Mouse (Mus musculus) hindbrain, embryonic 11.5 days (tissue): ENCODE data around the gene Dusp15. TPM values are rescaled to one million over a fixed set of nuclear protein-coding genes. Genes with fewer than 3 reads are reported as not detected.

Experiments
- ATAC-seq: fragments of 200-750 bp; cut with Nextera tagmentation; 2 replicates; pipeline ENCODE4 v1.8.0; 2017; ENCODE audit warnings: mild to moderate bottlenecking, moderate TSS enrichment, moderate library complexity; ENCODE audit not compliant: low FRiP score
- DNase-seq: peaks from one replicate; pipeline ENCODE4 v3.0.0-alpha.2; 2015; ENCODE audit warnings: low spot score
- H3K27ac ChIP-seq: fragments of 300-500 bp; sonication (generic); 2 replicates; pipeline ENCODE4 v1.5.1; 2014; ENCODE audit warnings: mild to moderate bottlenecking, low read depth, low read length
- H3K27me3 ChIP-seq: fragments of 300-500 bp; sonication (generic); 2 replicates; pipeline ENCODE4 v1.6.1; 2014; ENCODE audit warnings: mild to moderate bottlenecking, low read length, moderate library complexity, mixed read lengths; ENCODE audit not compliant: control insufficient read depth, insufficient read depth
- H3K36me3 ChIP-seq: fragments of 300-500 bp; sonication (generic); 2 replicates; pipeline ENCODE4 v1.6.1; 2014; ENCODE audit warnings: mild to moderate bottlenecking, low read length, moderate library complexity, mixed read lengths; ENCODE audit not compliant: control insufficient read depth, insufficient read depth
- H3K4me1 ChIP-seq: fragments of 300-500 bp; sonication (generic); replicated peaks from 2 replicates; pipeline ENCODE4 v1.6.1; 2014; ENCODE audit warnings: low read length, mixed read lengths; ENCODE audit not compliant: control insufficient read depth, insufficient read depth
- H3K4me2 ChIP-seq: fragments of 300-500 bp; sonication (generic); replicated peaks from 2 replicates; pipeline ENCODE4 v1.6.1; 2014; ENCODE audit warnings: mild to moderate bottlenecking, low read depth, low read length
- H3K4me3 ChIP-seq: fragments of 300-500 bp; sonication (generic); 2 replicates; pipeline ENCODE4 v1.5.1; 2014; ENCODE audit warnings: low read depth, low read length
- H3K9ac ChIP-seq: fragments of 300-500 bp; sonication (generic); 2 replicates; pipeline ENCODE4 v1.6.1; 2014; ENCODE audit warnings: low read depth, low read length
- H3K9me3 ChIP-seq: fragments of 300-500 bp; sonication (generic); 2 replicates; pipeline ENCODE4 v1.6.1; 2016; ENCODE audit warnings: low read length; ENCODE audit not compliant: control insufficient read depth
- WGBS: fragments of 180-500 bp; shearing (Covaris S2); extraction: QIAGEN DNeasy Blood & Tissue Kit; methylation state at CpG from one replicate; pipeline ENCODE4 v1.1.7; 2014; 5-methylcytosine and 5-hydroxymethylcytosine counted together
- polyA plus RNA-seq: library from polyadenylated mRNA; unstranded; fragments of >200 nt; fragmentation: Nextera tagmentation; extraction: Ambion mirVana; gene quantifications from 2 replicates; pipeline ENCODE4 v1.2.1, GENCODE M21; 2014

The Dusp15 gene
- polyA plus RNA-seq, 1 experiment from 2014 or later = 2.3 TPM

- Histone ChIP-seq H3K4me2 (no peak overlapping the region), H3K4me3 (no peak overlapping the region), H3K4me1 (0 out of 2 replicates have a peak, but pooled peaks cover 2% of the 10 kb centered on the region), H3K9me3 (no peaks in the 10 kb centered on the region), H3K27ac (no peak overlapping the region), H3K9ac (no peak overlapping the region), H3K36me3 (no peaks in the 10 kb centered on the region), H3K27me3 (no peaks in the 10 kb centered on the region)
- WGBS = 57% methylated on average over 5 of the region's 5 CpGs
- ATAC-seq = no peak
- DNase-seq = no peak
Measured at GRCm38 (mm10) chr2:152927371-152927770, 24.1 kb downstream of the Dusp15 start.

- H3K27me3 ChIP-seq = no peaks in the 10 kb centered on the region
- H3K9me3 ChIP-seq = no peaks in the 10 kb centered on the region
- H3K36me3 ChIP-seq = no peaks in the 10 kb centered on the region
- 0 out of 2 replicates have a peak, but pooled peaks cover under 1% of the 10 kb centered on the region for H3K4me1 ChIP-seq
- DNase-seq (no peak), ATAC-seq (no peak)
- H3K27ac ChIP-seq = no peak overlapping the region
- H3K9ac ChIP-seq = no peak overlapping the region
- WGBS = 66% methylated on average over 9 of the region's 9 CpGs
- H3K4me2 ChIP-seq = no peak overlapping the region
- H3K4me3 ChIP-seq = no peak overlapping the region
Measured at GRCm38 (mm10) chr2:152926896-152927295, 24.6 kb downstream of the Dusp15 start.

- H3K9me3 ChIP-seq = no peaks in the 10 kb centered on the region
- no peaks in the 10 kb centered on the region for H3K36me3 ChIP-seq
- peak; percentile 49 for DNase-seq
- WGBS = 69% methylated on average over 11 of the region's 11 CpGs
- H3K4me3 ChIP-seq = no peak overlapping the region
- no peak overlapping the region for H3K4me2 ChIP-seq
- 0 out of 2 replicates have a peak, but pooled peaks have one; percentile 12 for ATAC-seq
- H3K27ac ChIP-seq = no peak overlapping the region
- H3K9ac ChIP-seq = no peak overlapping the region
- no peaks in the 10 kb centered on the region for H3K27me3 ChIP-seq
- H3K4me1 ChIP-seq = no peaks in the 10 kb centered on the region
Measured at GRCm38 (mm10) chr2:152925189-152925872, 26.2 kb downstream of the Dusp15 start.

GRCm38 (mm10) chr2:152924543-152924942 is 27.0 kb downstream of the Dusp15 start:
- Histone ChIP-seq H3K9me3 (no peaks in the 10 kb centered on the region), H3K36me3 (no peaks in the 10 kb centered on the region), H3K4me1 (no peaks in the 10 kb centered on the region), H3K4me3 (no peak overlapping the region), H3K9ac (no peak overlapping the region), H3K27me3 (no peaks in the 10 kb centered on the region), H3K27ac (no peak overlapping the region), H3K4me2 (no peak overlapping the region)
- DNase-seq (no peak), ATAC-seq (no peak)
- 93% methylated on average over 5 of the region's 5 CpGs for WGBS

- H3K27ac ChIP-seq = no peak overlapping the region; the same call in 1 of the 2 replicates
- 40% methylated on average over 8 of the region's 8 CpGs for WGBS
- no peak for ATAC-seq
Measured at GRCm38 (mm10) chr2:152924128-152924527, 27.4 kb downstream of the Dusp15 start.

GRCm38 (mm10) chr2:152923621-152924020 is 27.9 kb downstream of the Dusp15 start:
- H3K9ac ChIP-seq = no peak overlapping the region
- no peak overlapping the region for H3K4me3 ChIP-seq
- no peaks in the 10 kb centered on the region for H3K36me3 ChIP-seq
- no peaks in the 10 kb centered on the region for H3K9me3 ChIP-seq
- no peak for DNase-seq
- 70% methylated on average over 3 of the region's 3 CpGs for WGBS
- H3K27me3 ChIP-seq = no peaks in the 10 kb centered on the region
- no peaks in the 10 kb centered on the region for H3K4me1 ChIP-seq
- no peak overlapping the region; the same call in 1 of the 2 replicates for H3K27ac ChIP-seq
- no peak for ATAC-seq
- no peak overlapping the region for H3K4me2 ChIP-seq

More at GRCm38 (mm10) chr2:152924128-152924527, 27.4 kb downstream of the Dusp15 start:
- no peaks in the 10 kb centered on the region for H3K36me3 ChIP-seq
- H3K9ac ChIP-seq = no peak overlapping the region
- DNase-seq = no peak
- H3K9me3 ChIP-seq = no peaks in the 10 kb centered on the region
- no peak overlapping the region for H3K4me2 ChIP-seq
- H3K27me3 ChIP-seq = no peaks in the 10 kb centered on the region
- H3K4me1 ChIP-seq = no peaks in the 10 kb centered on the region
- H3K4me3 ChIP-seq = no peak overlapping the region

- Histone ChIP-seq H3K36me3 (no peaks in the 10 kb centered on the region), H3K4me2 (no peak overlapping the region), H3K4me3 (no peak overlapping the region), H3K27me3 (no peaks in the 10 kb centered on the region), H3K9ac (no peak overlapping the region), H3K9me3 (no peaks in the 10 kb centered on the region), H3K27ac (no peak overlapping the region; the same call in 1 of the 2 replicates), H3K4me1 (no peaks in the 10 kb centered on the region)
- DNase-seq (no peak), ATAC-seq (peak; percentile 27; the same call in 1 of the 2 replicates)
- 29% methylated on average over 7 of the region's 7 CpGs for WGBS
Measured at GRCm38 (mm10) chr2:152922376-152922775, 29.1 kb downstream of the Dusp15 start.

GRCm38 (mm10) chr2:152917671-152918070 is 33.8 kb downstream of the Dusp15 start:
- WGBS = 58% methylated on average over 9 of the region's 9 CpGs
- ATAC-seq (no peak), DNase-seq (no peak)
- H3K36me3 ChIP-seq = no peaks in the 10 kb centered on the region
- H3K27me3 ChIP-seq = peaks cover 9% of the 10 kb centered on the region
- no peaks in the 10 kb centered on the region for H3K9me3 ChIP-seq
- H3K4me2 ChIP-seq = no peak overlapping the region
- H3K9ac ChIP-seq = no peak overlapping the region
- H3K4me1 ChIP-seq = peaks cover 3% of the 10 kb centered on the region; the same call in 1 of the 2 replicates
- H3K27ac ChIP-seq = no peak overlapping the region
- no peak overlapping the region for H3K4me3 ChIP-seq

- Histone ChIP-seq H3K4me3 (no peak overlapping the region), H3K27ac (no peak overlapping the region), H3K36me3 (no peaks in the 10 kb centered on the region), H3K4me2 (no peak overlapping the region), H3K27me3 (peaks cover 15% of the 10 kb centered on the region), H3K9ac (no peak overlapping the region), H3K9me3 (no peaks in the 10 kb centered on the region), H3K4me1 (peaks cover 3% of the 10 kb centered on the region; the same call in 1 of the 2 replicates)
- DNase-seq (no peak), ATAC-seq (no peak)
- WGBS = 57% methylated on average over 5 of the region's 5 CpGs
Measured at GRCm38 (mm10) chr2:152916111-152916510, 35.4 kb downstream of the Dusp15 start.
